Mouse (Mus musculus): Measurements from ENCODE around the gene Olfr1223.
"Not testable (repeated sequence)": the region's sequence is repeated elsewhere in the genome, so short reads cannot be mapped to it uniquely, and the experiment has no call there.

Gene Olfr1223

GRCm38 (mm10) chr2:89151460-89151859, at the start of gene Olfr1223:
Gene Olfr1223, minus strand, starts transcription at chr2:89151560.
- DNase-seq (ENCODE audit: low spot score) = no peak

GRCm38 (mm10) chr2:89199948-89200347, 48.6 kb upstream of the Olfr1223 start, which contains the start of gene Olfr1226:
Gene Olfr1226, minus strand, starts transcription at chr2:89200048.
- DNase-seq (ENCODE audit: low spot score) = no peak

- no peak for DNase-seq (ENCODE audit: low spot score)
Observed at GRCm38 (mm10) chr2:89196325-89196982, 45.1 kb upstream of the Olfr1223 start.

- no peak for DNase-seq (ENCODE audit: low spot score)
Observed at GRCm38 (mm10) chr2:89174569-89174968, 23.2 kb upstream of the Olfr1223 start, which contains the start of gene Olfr1225. Gene Olfr1225, minus strand, starts transcription at chr2:89174669.

GRCm38 (mm10) chr2:89164711-89165110, 13.4 kb upstream of the Olfr1223 start:
- not testable (repeated sequence) for DNase-seq (ENCODE audit: low spot score)

- not testable (repeated sequence) for DNase-seq (ENCODE audit: low spot score)
Observed at GRCm38 (mm10) chr2:89163991-89164390, 12.6 kb upstream of the Olfr1223 start, which contains the start of gene Olfr1224-ps1. Gene Olfr1224-ps1, minus strand, starts transcription at chr2:89164091.

GRCm38 (mm10) chr2:89132954-89133353, 18.4 kb downstream of the Olfr1223 start, which contains the start of gene Olfr1222:
Gene Olfr1222, minus strand, starts transcription at chr2:89133054.
- no peak for DNase-seq (ENCODE audit: low spot score)

- DNase-seq (ENCODE audit: low spot score) = no peak
Observed at GRCm38 (mm10) chr2:89117183-89117582, 34.2 kb downstream of the Olfr1223 start, which contains the start of gene Olfr1221. Gene Olfr1221, minus strand, starts transcription at chr2:89117283.

- no peak for DNase-seq (ENCODE audit: low spot score)
Observed at GRCm38 (mm10) chr2:89106735-89107134, 44.6 kb downstream of the Olfr1223 start, which contains the start of gene Olfr1220. Gene Olfr1220, minus strand, starts transcription at chr2:89106835.

GRCm38 (mm10) chr2:89105651-89106050, 45.7 kb downstream of the Olfr1223 start:
- no peak for DNase-seq (ENCODE audit: low spot score)

GRCm38 (mm10) chr2:89093848-89094247, 57.5 kb downstream of the Olfr1223 start:
- DNase-seq (ENCODE audit: low spot score) = no peak

Data from urinary bladder, postnatal 25 days (tissue).